Mouse (Mus musculus): ENCODE measurements around the gene Nr2f2. TPM values are rescaled to one million over a fixed set of nuclear protein-coding genes. Genes with fewer than 3 reads are reported as not detected.

The Nr2f2 gene
- total RNA-seq, 2 experiments from 2014 or later, result not detected

DNA sequence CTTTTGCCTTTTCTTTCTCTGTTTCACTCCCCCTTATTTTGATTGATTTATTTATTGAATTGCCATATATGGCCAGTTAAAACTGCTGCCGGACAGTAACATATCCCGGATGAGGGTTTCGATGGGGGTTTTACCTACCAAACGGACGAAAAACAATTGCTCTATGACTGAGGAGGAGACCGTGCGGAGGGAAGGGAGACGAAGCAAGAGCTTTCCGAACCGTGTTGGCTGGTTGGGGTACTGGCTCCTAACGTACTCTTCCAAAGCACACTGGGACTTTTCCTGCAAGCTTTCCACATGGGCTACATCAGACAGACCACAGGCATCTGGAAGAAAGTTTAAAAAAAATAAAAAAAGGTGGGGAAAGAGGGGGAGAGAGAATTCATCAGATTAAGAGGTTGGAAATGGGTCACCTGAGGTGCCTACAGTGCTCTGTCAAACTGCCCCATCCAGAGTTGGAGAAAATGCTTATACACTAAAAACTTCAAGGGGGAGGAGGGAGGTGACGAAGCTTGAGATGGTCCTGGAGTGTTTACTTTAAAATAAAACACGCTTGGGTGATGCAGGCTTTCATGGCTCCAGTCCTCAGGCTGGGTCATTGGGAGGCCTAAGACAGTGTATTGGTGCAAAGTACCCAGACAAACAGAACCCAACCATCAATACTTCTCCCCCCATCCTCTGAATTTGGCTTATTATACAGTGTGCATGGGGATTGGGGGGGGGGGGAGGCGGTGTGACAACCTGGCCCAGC lies 11.8 kb downstream of the Nr2f2 start:
- ATAC-seq (replicated peaks; ENCODE audit: low FRiP score, poor library complexity, severe bottlenecking), result no peak

DNA sequence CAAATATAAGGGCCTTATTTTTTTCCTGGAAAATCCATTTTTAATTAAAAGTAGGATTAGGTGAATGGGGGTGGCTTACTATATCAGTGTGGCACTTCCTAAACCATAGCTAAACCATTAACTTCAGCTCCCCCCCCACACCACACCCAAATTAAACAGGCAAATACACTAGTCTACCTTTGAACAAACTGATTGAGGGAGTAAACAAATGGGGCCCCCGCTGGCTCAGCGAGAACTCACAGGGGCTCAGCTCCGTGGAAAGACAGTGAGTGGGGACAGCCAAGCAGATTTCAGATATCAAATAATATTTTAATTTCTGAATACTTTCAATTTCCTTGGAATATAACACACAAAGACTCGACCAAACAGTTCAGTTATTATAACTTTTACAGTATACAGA lies 13.4 kb downstream of the Nr2f2 start:
- no peak for ATAC-seq (replicated peaks; ENCODE audit: low FRiP score, poor library complexity, severe bottlenecking)

DNA sequence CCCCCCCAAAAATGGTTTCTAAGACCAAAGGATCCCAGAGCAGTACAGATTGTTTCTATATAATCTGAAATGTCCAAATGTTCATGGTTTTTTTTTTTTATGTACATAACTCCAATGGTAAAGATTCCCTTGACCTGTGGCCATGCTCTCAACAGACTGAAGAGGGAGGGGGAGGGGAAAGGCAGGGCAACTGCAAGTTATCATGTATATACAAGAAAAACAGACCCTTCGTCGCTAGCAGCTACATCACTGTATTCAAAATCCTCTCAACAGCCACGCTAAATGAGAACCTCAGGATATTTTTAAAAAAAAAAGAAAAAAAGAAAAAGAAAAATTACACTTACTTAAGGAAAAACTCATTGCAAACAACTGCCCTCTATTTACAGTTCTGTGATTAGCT lies 13.9 kb downstream of the Nr2f2 start:
- ATAC-seq (replicated peaks; ENCODE audit: low FRiP score, poor library complexity, severe bottlenecking), result no peak

DNA sequence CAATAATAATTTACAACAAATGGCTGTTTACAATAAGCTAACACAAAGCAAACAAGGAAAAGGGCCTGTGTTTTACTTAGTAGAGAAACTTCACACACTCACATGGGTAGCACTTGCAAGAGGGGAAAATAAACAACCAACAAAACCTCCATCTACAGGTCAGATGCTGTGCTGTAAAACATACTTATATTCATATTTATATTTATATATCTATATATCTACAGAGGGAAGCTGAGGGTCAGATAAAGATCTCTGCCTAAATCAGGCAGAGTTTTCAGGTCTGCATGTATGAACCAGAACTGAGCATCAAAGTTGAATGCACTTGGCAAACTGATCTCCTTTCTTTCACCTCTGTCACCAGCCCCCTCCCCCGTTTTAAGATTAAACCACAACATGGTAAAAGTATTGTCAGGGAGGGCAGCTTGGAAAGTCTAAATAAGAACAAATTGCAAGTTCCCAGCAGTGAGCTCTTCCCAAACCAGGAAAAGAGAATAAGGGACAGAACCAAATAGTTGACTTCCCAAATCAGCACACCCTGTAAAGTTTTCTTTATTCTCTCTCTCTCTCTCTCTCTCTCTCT lies 14.5 kb downstream of the Nr2f2 start:
- no peak for ATAC-seq (replicated peaks; ENCODE audit: low FRiP score, poor library complexity, severe bottlenecking)

DNA sequence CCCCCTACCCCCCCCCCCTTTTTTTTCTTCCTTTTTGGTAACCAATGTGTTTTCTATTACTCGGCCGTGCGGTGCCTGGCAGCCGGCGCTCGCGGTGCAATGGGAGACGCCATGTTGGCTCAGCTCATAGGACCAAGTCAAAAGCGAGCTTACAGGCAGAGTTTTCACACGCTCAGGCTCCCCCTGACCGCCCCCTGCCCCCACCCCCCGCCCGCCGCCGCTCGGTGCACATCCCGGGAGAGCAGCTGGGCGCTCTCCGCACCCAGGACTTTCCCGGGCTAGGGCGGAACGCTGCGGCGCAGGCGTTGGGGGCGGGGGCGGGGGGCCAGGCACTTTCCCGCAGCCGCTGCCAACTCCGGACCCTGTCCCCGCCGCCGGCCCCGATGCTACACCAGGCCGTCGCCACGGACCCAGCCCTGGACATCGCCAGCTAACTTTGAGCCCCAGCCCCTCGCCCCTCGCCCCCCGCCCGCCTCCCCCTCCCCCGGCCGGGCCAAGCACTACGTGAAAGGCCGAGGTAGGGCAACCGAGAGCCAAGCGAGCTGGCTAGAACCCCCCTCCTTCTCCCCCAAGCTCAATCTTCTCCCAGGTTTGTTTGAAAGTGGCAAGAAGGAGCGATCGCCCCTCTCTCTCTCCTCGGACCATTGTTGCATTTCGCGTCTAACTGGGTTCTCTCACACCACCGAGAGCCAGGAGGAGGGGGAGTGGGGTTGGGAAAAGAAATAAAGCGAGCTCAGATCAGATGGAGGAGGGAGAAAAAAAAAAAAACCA lies 15.6 kb downstream of the Nr2f2 start:
- no peak for ATAC-seq (replicated peaks; ENCODE audit: low FRiP score, poor library complexity, severe bottlenecking)

DNA sequence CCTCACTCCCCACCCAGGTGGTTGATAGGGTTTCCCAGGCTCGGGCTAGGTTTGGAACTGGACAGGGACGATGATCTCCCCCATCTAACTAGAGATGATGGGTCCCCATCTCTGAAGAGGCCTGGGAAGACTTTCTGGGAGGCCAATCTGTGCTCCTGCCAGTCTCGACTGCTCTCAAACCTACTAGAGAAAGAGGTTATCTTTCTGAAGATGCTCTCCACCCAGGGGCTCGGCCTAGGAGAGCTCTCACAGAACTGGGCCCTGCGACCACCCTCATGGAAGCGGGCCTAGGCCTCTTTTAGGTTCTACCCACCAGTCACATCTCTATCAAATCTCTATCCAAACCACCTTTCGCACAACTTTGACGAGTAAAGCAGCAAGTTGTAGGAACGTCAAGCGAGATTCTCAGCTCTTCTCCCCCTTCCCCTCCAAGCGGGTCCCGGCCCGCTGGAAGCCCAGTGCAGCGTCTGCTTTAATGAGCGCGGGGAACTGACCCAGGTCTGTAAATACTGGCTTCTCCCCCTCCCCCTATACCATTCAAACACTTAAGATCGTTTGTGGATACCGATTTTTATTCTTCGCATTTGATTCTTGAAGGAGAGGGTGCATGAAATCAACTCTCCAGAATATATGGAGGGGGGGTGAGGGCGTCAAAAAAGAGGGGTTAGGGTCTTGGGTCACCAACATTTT lies 16.4 kb downstream of the Nr2f2 start:
- ATAC-seq (replicated peaks; ENCODE audit: low FRiP score, poor library complexity, severe bottlenecking), result no peak

DNA sequence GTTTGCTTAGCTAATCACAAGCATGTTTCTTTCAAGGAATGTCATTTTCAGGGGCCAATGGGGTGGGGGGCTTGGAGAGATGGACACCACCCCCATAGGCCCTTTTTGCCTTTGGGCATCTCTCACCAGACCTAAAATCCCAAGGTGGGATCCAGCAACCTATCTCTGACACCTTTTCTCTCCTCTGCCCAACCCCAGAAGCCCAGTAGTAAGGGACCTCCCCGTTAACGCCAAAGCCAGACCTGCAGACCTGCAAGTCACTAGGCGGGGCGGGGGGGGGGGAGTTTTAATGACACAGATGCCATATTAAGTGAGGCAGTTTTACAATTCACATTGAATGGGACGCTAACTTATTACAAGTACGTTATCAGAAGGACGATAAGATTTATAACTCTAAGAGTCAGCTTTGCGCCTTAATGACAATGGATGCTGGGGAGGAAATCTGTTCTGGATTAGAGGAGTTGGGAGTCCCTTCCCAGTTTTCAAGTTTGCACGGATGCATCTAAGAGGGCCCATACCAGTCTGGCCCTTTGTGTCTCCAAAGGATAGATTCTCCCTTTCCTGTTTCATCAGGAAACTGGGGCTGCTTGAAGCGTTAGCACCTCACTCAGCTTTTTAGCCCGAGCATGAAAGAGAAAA lies 17.4 kb downstream of the Nr2f2 start:
- ATAC-seq (replicated peaks; ENCODE audit: low FRiP score, poor library complexity, severe bottlenecking), result no peak

DNA sequence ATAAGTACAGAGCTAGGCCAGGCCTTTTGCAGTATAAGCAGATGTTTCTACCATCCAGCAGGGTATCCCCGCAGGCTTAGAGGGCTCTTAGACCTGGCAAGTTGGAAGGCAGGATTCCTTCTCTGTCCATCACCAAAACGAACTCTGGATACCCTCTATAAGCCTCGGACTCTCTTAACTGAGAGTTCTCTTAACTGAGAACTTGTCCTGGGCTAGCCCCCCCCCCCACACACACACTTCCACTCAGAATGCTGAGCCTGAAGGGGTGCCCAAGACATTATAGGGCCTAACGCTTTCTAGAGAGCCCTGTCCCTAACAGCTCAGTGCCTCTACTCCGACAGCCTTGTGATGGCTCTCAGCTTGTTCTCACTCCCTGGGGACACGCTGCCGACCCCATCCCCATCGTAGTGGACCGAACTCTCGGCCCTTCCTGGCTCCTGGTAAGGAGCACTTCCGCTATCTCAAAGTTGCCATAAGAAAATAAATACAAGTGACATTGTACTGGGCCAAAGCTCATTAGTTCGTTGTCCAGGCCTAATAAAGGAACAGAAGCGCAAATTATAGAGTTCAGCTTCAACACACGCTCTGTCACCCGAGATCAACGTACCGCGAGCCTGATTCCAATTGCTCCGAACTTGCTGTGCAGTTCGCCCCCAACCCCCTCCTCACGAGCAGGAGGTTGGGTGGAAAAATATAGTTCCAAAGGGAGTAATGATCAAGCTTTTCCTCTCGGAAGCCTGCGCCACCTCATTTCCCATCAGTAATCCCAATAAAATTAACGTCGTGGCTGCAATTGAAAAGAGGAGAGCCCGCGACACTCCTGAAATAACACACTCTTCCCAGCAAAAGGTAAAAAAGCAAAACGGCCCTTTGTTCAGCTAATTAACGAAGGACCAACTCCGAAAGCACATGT lies 18.2 kb downstream of the Nr2f2 start:
- no peak for ATAC-seq (replicated peaks; ENCODE audit: low FRiP score, poor library complexity, severe bottlenecking)

DNA sequence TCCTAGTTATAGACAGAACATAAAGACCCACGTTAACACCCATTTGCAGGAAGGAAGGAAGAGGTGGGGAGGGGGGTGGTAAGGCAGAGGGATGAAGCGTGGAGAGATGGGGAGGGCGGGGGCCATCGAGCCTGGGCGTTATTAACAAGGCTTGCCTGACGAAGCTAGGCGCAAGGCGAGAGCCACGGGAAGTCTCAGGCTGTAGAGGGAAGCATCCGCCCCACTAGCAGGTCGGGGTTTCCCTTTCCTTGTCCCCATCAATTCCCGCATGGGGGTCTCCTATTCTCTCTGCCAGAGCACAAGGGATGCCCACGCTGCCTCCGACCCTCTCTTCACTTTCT lies 18.9 kb downstream of the Nr2f2 start:
- no peak for ATAC-seq (replicated peaks; ENCODE audit: low FRiP score, poor library complexity, severe bottlenecking)

DNA sequence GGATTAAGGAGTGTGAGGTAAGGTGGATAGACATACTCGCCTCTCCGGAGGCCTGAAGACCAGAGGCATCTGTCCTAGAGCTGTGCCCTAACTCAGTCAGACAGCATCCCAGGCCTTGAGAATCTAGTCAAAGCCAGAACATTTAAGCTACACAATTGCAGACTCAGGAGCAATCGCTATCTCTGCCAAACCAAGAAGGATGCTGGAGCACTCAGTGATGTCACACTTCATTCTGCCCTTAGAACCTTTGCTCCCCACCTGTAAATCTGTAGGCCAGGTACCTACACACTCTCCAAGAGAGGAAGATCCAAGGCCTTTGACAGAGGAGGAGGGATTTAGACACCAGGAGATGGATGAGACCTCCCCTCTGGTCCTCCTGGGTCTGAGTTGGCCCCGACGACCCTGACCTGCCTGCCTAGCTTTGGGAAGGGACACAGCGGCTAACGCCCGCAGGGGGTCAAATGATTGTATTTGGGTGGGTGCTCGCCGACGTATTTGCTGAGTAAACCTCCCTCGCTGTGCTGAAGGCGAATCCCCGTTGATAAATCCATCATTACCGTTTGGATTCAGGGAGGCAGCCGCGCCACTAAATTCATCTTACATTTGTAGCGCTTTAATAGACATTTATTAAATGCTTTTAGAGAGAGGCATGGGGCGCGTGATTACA lies 19.5 kb downstream of the Nr2f2 start:
- no peak for ATAC-seq (replicated peaks; ENCODE audit: low FRiP score, poor library complexity, severe bottlenecking)

DNA sequence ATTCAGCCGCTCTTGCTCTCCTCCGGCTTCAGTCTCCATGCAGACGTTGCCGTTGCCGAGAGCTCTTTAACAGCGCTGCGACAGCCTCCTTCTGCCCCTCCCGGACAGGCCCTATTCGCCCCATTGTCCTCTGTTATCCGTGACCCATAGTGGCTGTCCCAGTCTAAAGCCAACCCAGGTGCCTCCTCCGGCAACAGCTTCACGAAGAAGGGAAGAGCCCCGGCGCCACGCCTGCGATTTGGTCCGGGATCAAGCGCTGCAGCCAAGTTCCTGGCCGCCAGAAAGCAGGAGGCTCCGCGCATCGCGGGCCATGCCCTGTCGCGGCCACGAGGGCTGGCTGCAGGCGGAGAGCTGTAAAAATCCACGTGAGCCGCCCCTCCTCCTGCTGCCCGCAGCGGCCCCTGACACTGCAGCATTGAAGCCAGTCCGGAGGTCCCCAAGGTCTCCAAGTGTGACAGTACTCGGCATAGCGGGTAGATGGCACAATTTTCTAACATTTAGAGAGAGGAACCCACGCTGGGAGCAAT lies 20.5 kb downstream of the Nr2f2 start:
- ATAC-seq (replicated peaks; ENCODE audit: low FRiP score, poor library complexity, severe bottlenecking), result no peak

DNA sequence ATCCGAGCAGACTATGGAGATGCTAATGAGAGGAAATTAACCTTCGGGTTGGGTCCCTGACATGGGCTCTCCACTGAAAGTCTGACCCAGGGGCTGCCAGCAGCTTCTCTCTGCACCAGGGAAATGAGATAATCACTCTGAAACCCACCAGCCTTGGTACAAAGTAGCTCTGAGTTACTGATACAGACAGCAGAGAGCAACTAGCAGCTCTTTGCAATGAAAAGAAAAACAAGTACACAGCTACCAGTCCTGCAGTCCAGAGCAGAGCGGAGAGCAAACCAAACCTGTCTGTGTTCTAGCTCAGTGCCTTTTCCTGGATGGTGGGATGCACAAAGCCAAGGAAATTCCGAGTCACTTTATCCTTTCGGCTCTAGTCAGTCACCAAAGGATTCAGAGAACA lies 23.1 kb downstream of the Nr2f2 start:
- ATAC-seq (replicated peaks; ENCODE audit: low FRiP score, poor library complexity, severe bottlenecking), result no peak

DNA sequence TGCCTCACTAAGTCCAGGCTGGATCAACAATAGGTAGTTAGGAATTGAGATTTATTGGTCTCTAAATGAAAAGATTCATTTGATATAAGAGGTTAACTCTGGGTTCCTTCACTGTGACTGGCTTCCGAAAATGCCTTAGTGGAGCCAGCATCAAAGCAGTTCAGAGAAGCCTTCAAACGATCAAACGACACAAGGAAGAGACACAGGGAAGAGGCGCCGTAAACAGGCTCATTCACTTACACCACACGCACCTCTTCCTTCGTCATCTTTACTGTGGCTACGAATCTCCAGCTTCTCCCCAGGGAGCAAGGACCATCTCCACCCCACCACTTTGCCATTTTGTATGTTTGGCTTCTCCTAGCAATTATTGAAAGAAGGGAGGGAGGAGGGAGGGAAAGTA lies 23.8 kb downstream of the Nr2f2 start:
- no peak for ATAC-seq (replicated peaks; ENCODE audit: low FRiP score, poor library complexity, severe bottlenecking)

DNA sequence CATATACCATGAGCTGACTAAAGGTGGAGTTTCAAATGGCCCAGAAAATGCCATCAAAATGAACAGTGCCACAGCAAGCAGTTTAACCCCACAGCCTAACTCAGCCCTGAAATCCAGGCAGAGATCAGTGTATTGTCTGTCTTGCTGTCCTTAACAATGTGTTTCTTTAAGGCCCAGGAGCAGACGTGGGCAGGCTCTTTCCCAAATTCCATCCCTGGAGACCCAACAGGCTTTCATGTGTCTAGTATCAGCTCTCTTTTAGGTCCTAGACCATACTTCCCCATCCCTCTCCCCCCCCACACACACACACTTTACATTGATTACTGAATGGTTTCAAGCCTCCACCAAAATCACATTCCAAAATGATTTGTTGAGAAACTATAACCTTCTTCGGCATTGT lies 24.5 kb downstream of the Nr2f2 start:
- no peak for ATAC-seq (replicated peaks; ENCODE audit: low FRiP score, poor library complexity, severe bottlenecking)

DNA sequence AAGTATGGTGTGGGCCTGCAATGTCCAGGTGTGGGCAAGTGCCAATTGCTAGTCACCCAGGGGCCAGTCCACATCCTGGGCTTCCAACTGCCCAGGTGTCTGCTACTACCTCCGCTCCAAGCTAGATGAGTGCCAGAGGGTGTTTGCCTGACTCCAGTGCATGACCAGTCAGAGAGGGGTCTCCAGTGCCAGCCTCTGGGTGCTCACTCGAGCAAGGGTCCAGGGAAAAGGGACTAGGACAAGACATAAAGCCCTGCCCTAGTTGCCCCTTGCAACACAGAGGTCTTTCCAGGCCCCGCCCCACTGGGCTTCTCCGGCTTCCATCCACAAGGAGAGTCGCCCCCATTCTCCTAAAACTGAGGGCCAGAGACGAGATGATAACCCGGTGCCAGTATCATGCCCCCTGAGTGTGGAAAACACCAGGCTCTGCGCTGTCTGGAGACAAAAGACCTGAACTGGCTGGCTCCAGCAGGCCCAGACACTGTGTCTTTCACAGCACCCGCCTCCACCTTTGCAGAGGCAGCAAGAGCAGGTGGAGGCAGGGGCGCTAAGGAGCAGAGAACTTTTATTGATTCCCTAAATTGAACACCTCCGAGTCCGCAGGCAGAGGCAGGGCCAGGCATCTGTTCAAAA lies 26.4 kb downstream of the Nr2f2 start:
- no peak for ATAC-seq (replicated peaks; ENCODE audit: low FRiP score, poor library complexity, severe bottlenecking)

DNA sequence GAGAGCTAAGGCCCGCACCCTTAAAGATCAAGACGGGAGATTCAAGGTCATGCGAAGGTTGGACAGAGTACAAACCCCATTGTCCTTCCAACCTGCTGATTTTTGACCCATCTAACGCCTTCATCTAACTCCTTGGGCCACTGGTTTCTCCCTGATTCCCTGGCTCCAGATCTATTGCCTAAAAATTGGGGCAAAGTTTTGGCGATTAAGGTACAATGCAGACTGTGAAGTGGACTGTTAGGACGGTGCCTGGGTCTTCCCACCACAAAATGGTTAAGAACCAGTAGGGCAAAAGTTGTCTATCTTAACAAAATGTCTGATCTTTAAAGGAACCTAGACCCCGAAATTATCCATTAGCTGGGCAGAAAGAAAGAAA lies 28.3 kb downstream of the Nr2f2 start:
- ATAC-seq (replicated peaks; ENCODE audit: low FRiP score, poor library complexity, severe bottlenecking), result no peak

DNA sequence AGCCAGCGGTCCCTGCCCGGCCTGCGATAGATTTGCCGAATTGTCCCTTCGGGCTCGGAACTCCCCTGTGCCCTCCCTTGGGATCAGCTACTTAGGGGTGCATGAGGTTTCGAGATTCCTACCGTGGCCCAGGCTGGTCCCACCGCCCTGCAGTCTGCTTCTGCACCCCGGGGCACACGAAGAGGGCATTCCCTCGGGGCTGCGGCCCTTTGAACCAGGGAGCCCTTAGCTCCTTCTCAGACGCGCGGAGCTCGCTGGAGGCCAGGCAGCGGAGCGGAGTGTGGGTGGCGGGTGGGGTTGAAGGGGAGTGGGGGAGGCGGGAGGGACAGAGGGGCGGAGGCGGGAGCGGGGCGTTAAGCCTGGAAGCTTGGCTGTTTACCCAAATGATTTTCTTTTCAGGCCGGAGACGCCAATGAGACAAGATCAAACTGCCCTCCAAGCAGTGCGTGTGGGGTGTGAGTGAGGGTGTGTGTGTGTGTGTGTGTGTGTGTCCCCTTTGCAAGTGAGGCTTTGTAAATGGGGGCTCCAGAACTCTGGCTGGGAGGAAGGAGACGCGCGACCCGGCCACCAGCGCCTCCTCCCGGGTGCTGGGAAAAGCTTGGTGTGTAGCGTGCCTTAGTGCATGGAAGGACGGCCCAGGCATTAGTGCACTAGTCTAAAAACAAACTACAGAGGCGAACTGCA lies 28.8 kb downstream of the Nr2f2 start:
- ATAC-seq (replicated peaks; ENCODE audit: low FRiP score, poor library complexity, severe bottlenecking), result no peak

Measured in erythroid progenitor cell, adult 5-6 weeks (primary cell).